Mouse (Mus musculus) brain, embryonic 14.5 days (tissue): ENCODE measurements at regions not wholly inside any gene's neighbourhood (a gene's known extent, or its start where the extent isn't known, plus 50 kb on each side); places are given as distances from the start of the nearest gene placed in this dataset.

Source experiments
- DNase-seq: peaks from one replicate; pipeline ENCODE4 v3.0.0-alpha.2; 2011; ENCODE audit warnings: low read depth
- CTCF ChIP-seq: fragments of 200-500 bp; IDR thresholded peaks from 2 replicates; pipeline ENCODE4 v1.5.1; 2012; ENCODE audit warnings: inconsistent platforms, mild to moderate bottlenecking, moderate library complexity, borderline replicate concordance; ENCODE audit not compliant: insufficient read depth, insufficient read length; ENCODE audit errors: extremely low read depth
- POLR2A ChIP-seq: fragments of 200-500 bp; IDR thresholded peaks from 2 replicates; pipeline ENCODE4 v1.6.1; 2012; ENCODE audit warnings: mild to moderate bottlenecking, inconsistent platforms, borderline replicate concordance; ENCODE audit not compliant: poor library complexity, insufficient read depth, insufficient read length, severe bottlenecking; ENCODE audit errors: extremely low read depth

DNA sequence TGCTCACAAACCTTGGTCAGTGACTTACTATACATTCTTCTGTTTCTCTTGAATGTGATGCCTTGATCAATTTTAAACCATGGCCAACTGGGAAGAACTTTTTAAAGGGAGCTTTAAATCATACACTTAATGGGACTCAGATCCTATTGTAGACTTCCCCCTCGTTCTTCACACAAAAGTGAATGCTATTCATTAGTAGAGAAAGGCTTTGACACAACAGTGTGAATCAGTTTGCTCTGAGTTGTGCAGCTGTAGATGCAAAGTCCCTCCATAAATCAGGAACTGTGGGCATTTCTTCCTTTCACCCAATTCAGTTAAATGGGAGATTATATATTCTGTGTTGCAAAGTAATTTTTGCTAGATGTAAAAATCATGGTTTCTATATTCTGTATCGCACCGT is 831.6 kb upstream of the Epha7 start:
- DNase-seq: no peak
- TF ChIP-seq POLR2A (no peak), CTCF (no peak)

DNA sequence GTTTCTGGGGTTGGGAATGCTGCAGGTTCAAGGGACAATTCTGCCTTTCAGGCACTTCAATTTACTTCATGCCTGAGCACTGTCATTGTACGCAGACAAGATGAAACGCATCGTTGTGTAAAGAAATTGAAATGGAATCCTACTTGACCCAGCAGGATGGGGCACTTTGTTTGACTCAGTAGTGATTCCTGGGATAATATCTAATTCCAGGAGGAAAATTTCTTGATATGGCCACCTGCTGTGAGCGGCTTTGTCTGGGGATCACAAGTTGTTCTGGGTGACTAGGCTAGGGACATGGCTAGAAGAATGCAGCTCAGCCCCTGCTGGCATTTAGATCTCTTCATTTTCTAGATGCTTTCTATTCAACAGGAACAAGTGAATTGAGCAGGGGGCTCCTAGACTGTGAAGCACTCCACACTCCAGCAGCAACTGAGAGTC is 824.9 kb upstream of the Epha7 start:
- peak; percentile 86 for DNase-seq
- TF ChIP-seq POLR2A (no peak), CTCF (no peak)

DNA sequence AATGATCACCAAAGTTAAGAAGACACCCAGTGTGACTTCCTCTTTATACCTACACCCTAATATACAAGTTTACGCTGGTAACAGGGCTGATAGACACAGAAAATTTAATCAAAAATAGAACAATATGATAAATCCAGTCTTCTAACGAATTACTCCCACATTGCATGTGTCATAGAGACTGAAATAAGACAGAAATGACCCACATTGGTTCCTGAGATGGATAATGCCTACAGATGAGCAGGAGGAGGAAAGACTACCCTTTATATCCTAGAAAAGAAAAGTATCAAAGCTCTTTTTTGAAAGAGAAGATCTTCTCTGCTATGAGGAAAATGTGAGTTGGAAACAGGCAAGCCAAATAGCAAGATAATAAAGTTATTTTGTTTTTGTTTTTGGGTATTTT is 818.5 kb upstream of the Epha7 start:
- TF ChIP-seq POLR2A: no peak
- no peak for TF ChIP-seq CTCF
- DNase-seq: no peak

DNA sequence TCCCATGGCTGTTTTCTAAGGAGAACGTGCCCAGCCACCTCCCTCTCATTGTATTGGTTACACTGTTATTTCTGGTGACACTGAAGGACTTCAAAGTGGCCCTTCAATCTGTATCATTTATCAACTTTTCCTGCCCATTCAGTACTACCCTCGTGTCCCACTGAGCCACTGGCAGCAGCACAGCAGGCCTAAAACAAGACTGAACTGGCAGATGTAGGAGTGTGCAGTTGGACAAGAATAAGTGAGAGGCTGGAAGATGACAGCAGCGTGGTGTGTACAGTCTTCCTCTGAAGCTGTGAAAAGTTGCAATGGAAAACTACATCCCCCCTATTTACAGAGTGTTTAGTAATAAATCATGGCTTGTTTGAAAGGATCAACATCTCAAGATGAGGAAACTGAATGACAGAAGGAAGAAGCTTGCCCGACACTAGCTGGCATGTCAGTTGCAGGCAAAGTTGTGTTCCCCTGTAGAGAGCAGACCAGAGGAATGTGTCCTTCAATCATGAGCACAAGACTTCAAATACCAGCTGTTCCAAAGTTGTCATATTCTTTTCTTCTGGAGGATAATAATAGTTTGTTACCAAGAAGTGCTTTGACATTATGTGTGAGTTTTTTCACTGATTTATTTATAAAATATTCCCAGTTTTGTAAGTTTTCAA is 811.0 kb upstream of the Epha7 start:
- DNase-seq: no peak
- no peak for TF ChIP-seq POLR2A
